Mouse (Mus musculus): ENCODE data around the gene Sgcg. TPM values are rescaled to one million over a fixed set of nuclear protein-coding genes. Genes with fewer than 3 reads are reported as not detected.
A peak's percentile ranks its signal among the peaks of the same experiment; 100 is the strongest.

Sgcg gene
- polyA plus RNA-seq, 1 experiment, result 60.1 TPM

DNA sequence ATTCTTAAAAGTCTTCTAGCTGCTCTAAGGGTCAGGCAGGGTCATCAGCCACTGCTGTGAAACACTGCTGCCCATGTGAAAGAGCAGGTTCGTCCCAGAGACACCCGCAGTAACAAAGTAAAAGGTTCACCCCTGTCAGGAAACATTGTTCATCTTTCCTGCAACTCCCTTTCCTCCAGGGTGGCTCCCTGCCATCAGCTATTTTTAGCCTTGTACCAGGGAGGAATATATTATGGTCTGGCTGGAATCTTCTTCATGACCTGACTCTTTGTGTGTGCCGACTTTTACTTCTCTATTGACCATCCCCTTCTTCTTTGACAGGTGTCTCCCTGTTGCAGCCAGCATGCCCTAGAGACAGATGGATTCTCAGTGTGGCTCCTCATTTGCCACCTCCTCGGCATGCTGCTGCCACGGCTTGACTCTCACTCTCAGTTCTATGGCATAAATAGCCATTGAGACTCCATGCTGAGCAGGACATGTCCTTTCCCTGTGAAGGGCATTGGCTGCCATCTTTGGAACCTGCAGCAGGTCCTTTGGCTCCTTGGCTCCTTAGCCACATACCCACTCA lies 9.7 kb upstream of the Sgcg start:
- no peak overlapping the region for H3K4me3 ChIP-seq
- TF ChIP-seq MAX (IDR thresholded peaks at IDR 0.05; ENCODE audit: low read depth) (no peak), REST (IDR thresholded peaks at IDR 0.05; ENCODE audit: insufficient read depth, insufficient read length) (no peak), POLR2A (IDR thresholded peaks at IDR 0.05; ENCODE audit: insufficient read length, low read depth) (no peak), MYOD1 (IDR thresholded peaks at IDR 0.05; ENCODE audit: control insufficient read depth in 1 of 3, insufficient read length in 2 of 3, low read depth in 2 of 3) (no peak), MYOG (IDR thresholded peaks at IDR 0.05; ENCODE audit: control insufficient read depth in 1 of 3, insufficient read depth in 1 of 3, insufficient read length in 2 of 3, low read depth in 2 of 3) (no peak), USF1 (IDR thresholded peaks at IDR 0.05; ENCODE audit: low read depth) (no peak), SRF (IDR thresholded peaks at IDR 0.05; ENCODE audit: control insufficient read depth, insufficient read length, low read depth) (no peak), TCF3 (IDR thresholded peaks at IDR 0.05; ENCODE audit: insufficient read length, low read depth) (no peak), POLR2AphosphoS2 (IDR thresholded peaks at IDR 0.05; ENCODE audit: insufficient read length, low read depth) (no peak), CEBPB (IDR thresholded peaks at IDR 0.05; ENCODE audit: insufficient read depth, poor library complexity, severe bottlenecking) (no peak), TCF12 (IDR thresholded peaks at IDR 0.05; ENCODE audit: insufficient read depth, poor library complexity, severe bottlenecking) (no peak), E2F4 (IDR thresholded peaks at IDR 0.05; ENCODE audit: insufficient read depth) (no peak)
- no peaks in the 10 kb centered on the region for H3K79me2 ChIP-seq (ENCODE audit: control insufficient read depth, insufficient read depth)
- no peak overlapping the region for H3ac ChIP-seq (ENCODE audit: control insufficient read depth, insufficient read length)
- H3K36me3 ChIP-seq (ENCODE audit: control insufficient read depth, insufficient read depth), result no peaks in the 10 kb centered on the region
- H3K27me3 ChIP-seq (ENCODE audit: control insufficient read depth, insufficient read depth, insufficient read length), result no peaks in the 10 kb centered on the region
- no peak overlapping the region for H3K4me2 ChIP-seq (ENCODE audit: low read depth)

DNA sequence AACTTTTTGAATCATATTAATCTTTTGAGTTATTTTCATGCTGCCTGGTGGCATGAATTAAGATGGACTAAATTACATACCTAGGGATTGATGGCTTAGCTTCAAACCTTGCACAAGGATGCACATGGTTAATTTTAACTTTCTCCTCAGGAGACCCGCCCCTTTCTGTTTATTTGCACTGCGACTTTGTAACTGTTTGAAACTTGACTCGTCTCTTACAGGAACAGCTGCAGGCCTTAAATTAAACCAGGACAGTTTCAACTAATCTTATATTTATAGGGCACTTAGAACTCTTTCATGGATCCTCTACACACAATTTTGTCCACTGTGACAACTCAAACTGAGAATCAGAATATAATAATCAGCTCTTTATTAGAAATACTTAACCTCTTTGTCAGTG lies 794 bp upstream of the Sgcg start:
- H3K4me2 ChIP-seq (ENCODE audit: low read depth), result peak overlapping the region; percentile 64
- no peak overlapping the region for H3ac ChIP-seq (ENCODE audit: control insufficient read depth, insufficient read length)
- peaks cover 5% of the 10 kb centered on the region for H3K79me2 ChIP-seq (ENCODE audit: control insufficient read depth, insufficient read depth)
- no peaks in the 10 kb centered on the region for H3K27me3 ChIP-seq (ENCODE audit: control insufficient read depth, insufficient read depth, insufficient read length)
- TF ChIP-seq TCF3 (IDR thresholded peaks at IDR 0.05; ENCODE audit: insufficient read length, low read depth) (no peak), TCF12 (IDR thresholded peaks at IDR 0.05; ENCODE audit: insufficient read depth, poor library complexity, severe bottlenecking) (peak; percentile 43), MYOG (IDR thresholded peaks at IDR 0.05; ENCODE audit: control insufficient read depth in 1 of 3, insufficient read depth in 1 of 3, insufficient read length in 2 of 3, low read depth in 2 of 3) (peak in 1 of 3 experiments; percentile 84), MYOD1 (IDR thresholded peaks at IDR 0.05; ENCODE audit: control insufficient read depth in 1 of 3, insufficient read length in 2 of 3, low read depth in 2 of 3) (peak in 2 of 3 experiments; percentile 18 to 66), REST (IDR thresholded peaks at IDR 0.05; ENCODE audit: insufficient read depth, insufficient read length) (no peak)
- H3K4me3 ChIP-seq, result no peak overlapping the region
- no peaks in the 10 kb centered on the region for H3K36me3 ChIP-seq (ENCODE audit: control insufficient read depth, insufficient read depth)

- H3K79me2 ChIP-seq (ENCODE audit: control insufficient read depth, insufficient read depth), result peaks cover 5% of the 10 kb centered on the region
- no peaks in the 10 kb centered on the region for H3K36me3 ChIP-seq (ENCODE audit: control insufficient read depth, insufficient read depth)
- H3K4me3 ChIP-seq, result no peak overlapping the region
- H3ac ChIP-seq (ENCODE audit: control insufficient read depth, insufficient read length), result no peak overlapping the region
- no peak overlapping the region for H3K4me2 ChIP-seq (ENCODE audit: low read depth)
- TF ChIP-seq TCF12 (IDR thresholded peaks at IDR 0.05; ENCODE audit: insufficient read depth, poor library complexity, severe bottlenecking), result no peak
- H3K27me3 ChIP-seq (ENCODE audit: control insufficient read depth, insufficient read depth, insufficient read length), result no peaks in the 10 kb centered on the region
Observed at GRCm38 (mm10) chr14:61252596-61253388, 5.5 kb downstream of the Sgcg start.

DNA sequence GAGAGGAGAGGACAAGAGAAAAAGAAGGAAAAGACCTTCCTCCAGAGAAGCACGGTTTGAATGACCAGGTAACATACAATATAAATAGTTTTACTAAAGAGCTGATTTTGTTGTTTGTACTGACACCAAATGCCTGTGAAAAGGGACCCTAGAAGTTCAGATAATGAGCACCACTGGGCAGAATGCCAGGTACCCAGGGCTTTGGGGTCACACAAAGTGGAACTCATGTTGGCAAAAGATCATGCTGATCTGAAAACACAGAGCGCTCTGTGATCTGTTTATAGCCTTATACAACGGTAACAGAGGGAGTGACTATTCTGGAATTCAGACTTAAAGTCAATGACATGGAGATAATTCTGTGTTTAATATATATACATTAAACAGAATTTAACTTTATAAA lies 11.8 kb downstream of the Sgcg start:
- Histone ChIP-seq H3K36me3 (ENCODE audit: control insufficient read depth, insufficient read depth) (peaks cover 5% of the 10 kb centered on the region), H3K4me3 (no peak overlapping the region), H3K4me2 (ENCODE audit: low read depth) (no peak overlapping the region), H3K79me2 (ENCODE audit: control insufficient read depth, insufficient read depth) (no peaks in the 10 kb centered on the region), H3ac (ENCODE audit: control insufficient read depth, insufficient read length) (no peak overlapping the region), H3K27me3 (ENCODE audit: control insufficient read depth, insufficient read depth, insufficient read length) (no peaks in the 10 kb centered on the region)
- TF ChIP-seq TCF3 (IDR thresholded peaks at IDR 0.05; ENCODE audit: insufficient read length, low read depth), result no peak
- TF ChIP-seq MYOD1 (IDR thresholded peaks at IDR 0.05; ENCODE audit: control insufficient read depth in 1 of 3, insufficient read length in 2 of 3, low read depth in 2 of 3), result no peak
- TF ChIP-seq REST (IDR thresholded peaks at IDR 0.05; ENCODE audit: insufficient read depth, insufficient read length), result no peak

DNA sequence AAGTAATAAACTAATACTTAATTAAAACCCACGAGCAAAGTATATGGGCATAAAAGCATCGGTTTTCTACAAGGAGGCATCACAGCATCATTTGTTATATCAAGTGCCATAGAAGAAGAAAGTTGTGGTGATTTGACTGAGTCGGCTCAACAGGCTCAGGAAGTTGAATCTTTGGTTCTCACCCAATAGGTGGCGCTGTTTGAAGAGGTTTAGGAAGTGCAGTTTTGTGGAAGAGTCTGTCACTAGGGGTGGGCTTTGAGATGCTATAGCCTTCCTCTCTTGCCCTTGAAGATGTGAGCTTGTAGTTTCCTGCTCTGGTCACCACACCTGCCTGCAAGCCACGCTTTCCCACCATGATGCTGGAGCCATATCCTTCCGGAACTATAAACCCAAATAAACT lies 15.7 kb downstream of the Sgcg start:
- no peak overlapping the region for H3ac ChIP-seq (ENCODE audit: control insufficient read depth, insufficient read length)
- no peak overlapping the region for H3K4me3 ChIP-seq
- no peaks in the 10 kb centered on the region for H3K79me2 ChIP-seq (ENCODE audit: control insufficient read depth, insufficient read depth)
- H3K27me3 ChIP-seq (ENCODE audit: control insufficient read depth, insufficient read depth, insufficient read length), result no peaks in the 10 kb centered on the region
- no peak for TF ChIP-seq TCF12 (IDR thresholded peaks at IDR 0.05; ENCODE audit: insufficient read depth, poor library complexity, severe bottlenecking)
- TF ChIP-seq MAX (IDR thresholded peaks at IDR 0.05; ENCODE audit: low read depth), result no peak
- TF ChIP-seq MYOG (IDR thresholded peaks at IDR 0.05; ENCODE audit: control insufficient read depth in 1 of 3, insufficient read depth in 1 of 3, insufficient read length in 2 of 3, low read depth in 2 of 3), result no peak
- TF ChIP-seq MYOD1 (IDR thresholded peaks at IDR 0.05; ENCODE audit: control insufficient read depth in 1 of 3, insufficient read length in 2 of 3, low read depth in 2 of 3), result no peak
- H3K36me3 ChIP-seq (ENCODE audit: control insufficient read depth, insufficient read depth), result peaks cover 11% of the 10 kb centered on the region
- H3K4me2 ChIP-seq (ENCODE audit: low read depth), result no peak overlapping the region

Measured in myocyte (in vitro differentiated cells).